Mouse (Mus musculus) c-Kit-positive CD71-positive TER-119-positive erythroid progenitor cells, embryonic 14.5 days (primary cell): ENCODE measurements around the gene Olfr824.
"Not testable (repeated sequence)": the region's sequence is repeated elsewhere in the genome, so short reads cannot be mapped to it uniquely, and the experiment has no call there.

Experiments
- DNase-seq: peaks from one replicate; pipeline ENCODE4 v3.0.0-alpha.2; 2013; ENCODE audit warnings: low spot score

Olfr824 gene

DNA sequence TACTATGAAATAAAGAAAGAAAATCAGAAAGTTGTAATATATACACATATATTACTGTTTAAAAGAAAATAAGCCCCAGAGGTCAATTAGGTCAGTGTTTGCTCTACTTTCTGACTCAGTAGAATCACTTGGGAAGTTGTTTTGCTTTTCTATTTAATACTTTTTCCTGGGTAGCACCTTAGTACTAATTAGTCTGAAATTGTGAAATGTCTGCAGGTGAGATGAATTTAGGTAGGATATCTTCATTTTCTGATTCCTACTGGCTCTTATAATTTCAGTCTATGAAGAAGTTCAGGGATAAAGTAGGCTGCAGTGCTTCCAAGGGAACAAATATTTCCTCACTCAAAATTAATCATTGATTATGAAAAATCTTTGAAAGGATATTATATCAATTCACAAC is at the start of gene Olfr824:
Gene Olfr824, minus strand, starts transcription at position 101 of the 400 bp plus-strand sequence.
- DNase-seq, result not testable (repeated sequence)

DNA sequence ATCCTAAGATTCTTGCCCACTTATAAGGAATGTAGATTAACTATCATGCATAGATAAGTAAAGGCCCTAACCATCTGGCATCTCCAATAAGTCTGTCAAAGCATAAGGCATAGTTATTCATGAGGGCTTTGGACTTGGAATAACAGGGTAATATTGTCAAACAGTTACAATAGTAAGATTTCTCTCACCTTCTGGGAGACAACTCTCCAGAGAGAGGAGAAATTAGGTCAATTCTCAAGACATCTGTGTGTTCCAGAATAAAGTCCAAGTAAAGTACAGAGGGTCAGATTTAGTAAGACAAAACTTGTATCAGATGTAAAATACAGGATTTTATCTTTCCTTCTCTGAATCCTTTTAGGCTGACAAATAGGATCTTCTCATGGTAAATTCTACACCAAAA is 36.9 kb upstream of the Olfr824 start, which contains the start of gene Olfr825:
Gene Olfr825, minus strand, starts transcription at position 101 of the 400 bp plus-strand sequence.
- DNase-seq, result no peak

DNA sequence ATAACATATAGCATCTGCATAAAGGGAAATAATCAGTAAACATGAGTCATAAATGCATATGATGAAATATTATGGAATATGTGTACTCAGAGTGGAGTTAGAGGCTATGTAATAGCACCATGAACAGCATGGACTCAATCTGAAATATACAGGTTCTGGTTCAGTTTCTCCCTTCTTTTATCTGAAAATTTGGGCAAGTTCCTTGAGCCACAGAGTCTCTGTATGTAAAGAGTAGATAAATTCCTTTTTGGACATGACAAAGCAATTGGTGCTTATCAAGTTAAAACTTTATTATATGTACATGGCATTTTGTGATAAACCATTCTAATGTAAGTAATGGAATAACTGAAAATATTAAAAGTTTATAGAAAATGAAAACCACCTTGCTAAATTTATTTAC is 35.4 kb upstream of the Olfr824 start:
- DNase-seq, result peak; percentile 7

DNA sequence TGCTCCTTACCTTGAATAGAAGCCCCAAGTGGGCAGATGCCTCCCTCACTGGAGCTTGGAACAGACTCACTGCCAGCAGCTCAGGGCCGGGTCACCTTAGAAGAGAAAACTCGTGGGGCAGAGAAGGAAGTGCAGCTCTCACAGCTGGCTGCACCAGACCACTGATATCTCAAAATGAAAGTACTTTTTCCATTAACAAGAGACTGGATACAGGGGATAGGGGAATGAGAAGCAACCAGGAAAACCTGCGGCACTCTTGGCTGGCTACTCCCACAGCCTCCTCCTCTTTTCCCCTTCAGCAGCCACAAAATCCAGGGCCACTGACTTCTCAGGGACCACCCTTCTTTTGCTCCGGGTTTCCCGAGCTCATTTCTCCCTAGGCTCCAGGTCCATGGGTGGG is 14.3 kb upstream of the Olfr824 start:
- no peak for DNase-seq

DNA sequence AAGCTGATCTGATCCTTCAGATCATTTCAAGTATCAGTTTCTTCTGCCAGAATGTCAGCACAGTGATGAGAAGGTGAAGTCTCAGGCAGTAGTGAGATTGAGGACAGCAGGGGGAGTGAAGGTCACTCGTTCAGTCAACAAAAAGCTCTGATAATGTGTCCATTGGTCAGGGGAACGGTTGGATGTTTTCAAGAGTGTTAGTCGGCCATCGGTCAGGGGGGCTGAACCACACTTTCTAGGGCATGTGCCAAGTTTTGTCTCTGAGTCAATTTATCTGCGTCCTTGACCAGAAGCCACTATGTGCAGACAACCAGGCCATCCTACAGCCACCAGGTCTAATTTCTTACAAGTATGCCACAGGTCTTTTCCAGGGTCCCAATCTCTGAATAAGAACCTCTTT is 12.7 kb upstream of the Olfr824 start:
- not testable (repeated sequence) for DNase-seq

DNA sequence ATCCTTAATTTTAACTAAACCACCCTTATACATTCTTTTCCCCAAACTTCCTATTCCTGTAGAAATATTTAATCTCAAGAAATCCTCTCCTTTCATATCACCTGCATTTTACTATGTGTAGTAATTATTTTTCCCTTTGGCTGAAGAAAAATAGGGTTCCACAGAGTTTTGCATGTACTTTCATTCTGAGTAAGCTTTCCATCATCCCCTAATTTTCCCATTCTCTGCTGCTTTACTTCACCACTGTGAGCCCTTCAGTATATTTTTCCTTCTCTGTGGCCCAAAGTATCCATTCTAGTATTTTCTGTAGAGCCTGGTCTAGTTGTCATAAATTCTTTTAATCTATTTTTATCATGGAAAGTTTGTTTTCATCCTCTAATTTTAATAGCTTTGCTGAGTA is 5.0 kb upstream of the Olfr824 start:
- no peak for DNase-seq

DNA sequence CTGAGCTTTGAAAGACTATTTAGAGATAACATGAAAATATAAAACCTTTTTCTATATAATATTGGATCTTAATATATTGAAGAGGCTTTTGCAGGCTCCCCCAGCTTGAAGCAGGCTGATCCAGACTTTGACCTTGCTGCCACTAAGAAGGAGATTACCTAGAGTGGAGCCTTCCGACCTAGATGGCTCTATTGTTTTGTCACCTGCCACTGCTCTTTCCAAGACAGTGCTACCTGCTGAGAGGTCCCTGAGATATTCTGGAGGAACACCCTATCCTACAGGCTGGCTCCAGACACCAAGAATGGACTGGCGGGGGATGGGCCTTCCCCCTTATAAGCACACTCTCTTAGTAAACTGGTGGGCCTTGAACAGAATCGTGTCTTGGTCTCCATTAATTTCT is 13.8 kb downstream of the Olfr824 start:
- not testable (repeated sequence) for DNase-seq

DNA sequence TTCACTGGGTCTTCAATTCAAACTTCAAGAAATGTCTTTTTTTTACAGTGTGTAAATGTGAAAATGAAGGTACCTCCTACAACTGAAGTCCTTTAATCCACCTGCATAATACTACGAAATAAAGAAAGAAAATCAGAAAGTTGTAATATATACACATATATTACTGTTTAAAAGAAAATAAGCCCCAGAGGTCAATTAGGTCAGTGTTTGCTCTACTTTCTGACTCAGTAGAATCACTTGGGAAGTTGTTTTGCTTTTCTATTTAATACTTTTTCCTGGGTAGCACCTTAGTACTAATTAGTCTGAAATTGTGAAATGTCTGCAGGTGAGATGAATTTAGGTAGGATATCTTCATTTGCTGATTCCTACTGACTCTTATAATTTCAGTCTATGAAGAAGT is 14.5 kb downstream of the Olfr824 start, which contains the start of gene Olfr823:
Gene Olfr823, minus strand, starts transcription at position 101 of the 400 bp plus-strand sequence.
- not testable (repeated sequence) for DNase-seq

DNA sequence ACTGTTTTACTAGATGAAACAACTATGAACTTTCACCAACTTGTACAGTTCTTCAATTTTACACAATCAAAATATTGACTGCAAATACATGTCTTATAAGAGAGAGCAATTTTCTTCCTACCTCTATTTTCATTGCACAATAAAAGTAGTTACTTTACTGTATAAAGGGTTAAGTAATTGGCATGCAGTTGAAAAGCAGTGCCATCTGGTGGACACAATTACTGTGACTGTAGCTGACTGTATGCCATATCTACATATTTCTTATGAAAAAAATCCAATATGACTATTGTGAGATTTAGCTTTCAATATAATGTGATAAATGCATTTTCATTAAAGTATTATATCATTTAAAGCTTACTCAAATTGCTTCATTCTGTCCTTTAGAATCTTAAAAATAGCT is 33.7 kb downstream of the Olfr824 start:
- DNase-seq, result no peak

DNA sequence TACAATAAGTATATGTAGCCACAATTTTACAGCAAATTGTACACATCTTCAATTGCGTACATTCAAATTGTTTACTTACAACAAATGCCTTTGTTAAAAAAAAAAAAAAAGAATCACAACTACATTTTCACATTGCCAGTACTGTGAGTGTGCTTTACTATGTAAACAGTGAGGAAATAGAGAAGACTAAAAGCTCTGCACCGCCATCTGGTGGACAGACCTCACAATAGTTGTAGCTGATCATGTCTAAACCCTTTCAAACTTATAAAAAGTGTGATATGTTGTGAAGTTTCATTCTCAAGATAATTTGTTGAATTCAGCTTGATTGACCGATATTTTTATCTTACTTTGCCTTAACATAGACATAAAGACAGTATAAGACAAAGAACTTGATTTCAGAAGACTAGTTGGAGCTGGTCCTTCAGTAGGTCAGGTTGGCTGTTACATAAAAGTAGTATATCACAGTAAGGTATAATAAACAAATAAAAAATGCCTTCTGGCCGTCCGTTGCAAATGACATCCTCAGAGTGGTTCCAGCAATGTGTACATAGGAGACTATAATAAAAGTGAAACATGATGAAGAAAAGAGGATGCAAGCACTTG is 36.9 kb downstream of the Olfr824 start:
- DNase-seq, result peak; percentile 40
